Mouse (Mus musculus): ENCODE measurements around the gene Zfp992.
"Not testable (repeated sequence)": the region's sequence is repeated elsewhere in the genome, so short reads cannot be mapped to it uniquely, and the experiment has no call there.

Zfp992 gene

GRCm38 (mm10) chr4:146517150-146517549, 68.3 kb downstream of the Zfp992 start:
- DNase-seq (ENCODE audit: low read depth, low spot score): not testable (repeated sequence)
